Mouse (Mus musculus) lung, embryonic 14.5 days (tissue): ENCODE results near the gene Arih1. TPM values are rescaled to one million over a fixed set of nuclear protein-coding genes. Genes with fewer than 3 reads are reported as not detected.

ENCODE experiments used
- ATAC-seq: fragments of 200-750 bp; cut with Nextera tagmentation; 2 replicates; pipeline ENCODE4 v1.8.0; 2017; ENCODE audit warnings: mild to moderate bottlenecking, moderate TSS enrichment, moderate library complexity; ENCODE audit not compliant: insufficient read depth
- DNase-seq: peaks from one replicate; pipeline ENCODE4 v3.0.0-alpha.2; 2015
- H3K27ac ChIP-seq: fragments of 300-500 bp; sonication (generic); 2 replicates; pipeline ENCODE4 v1.5.1; 2014; ENCODE audit warnings: low read depth, mild to moderate bottlenecking, moderate library complexity
- H3K27me3 ChIP-seq: fragments of 300-500 bp; sonication (generic); 2 replicates; pipeline ENCODE4 v1.6.1; 2014; ENCODE audit warnings: low read length, control low read depth; ENCODE audit not compliant: insufficient read depth
- H3K36me3 ChIP-seq: fragments of 300-500 bp; sonication (generic); 2 replicates; pipeline ENCODE4 v1.6.1; 2014; ENCODE audit warnings: control low read depth; ENCODE audit not compliant: insufficient read depth
- H3K4me1 ChIP-seq: fragments of 300-500 bp; sonication (generic); 2 replicates; pipeline ENCODE4 v1.6.1; 2014; ENCODE audit warnings: antibody characterized with exemption, control low read depth; ENCODE audit not compliant: insufficient read depth
- H3K4me2 ChIP-seq: fragments of 300-500 bp; sonication (generic); 2 replicates; pipeline ENCODE4 v1.6.1; 2014; ENCODE audit warnings: mild to moderate bottlenecking
- H3K4me3 ChIP-seq: fragments of 300-500 bp; sonication (generic); 2 replicates; pipeline ENCODE4 v1.5.1; 2014; ENCODE audit warnings: low read depth, low read length
- H3K9ac ChIP-seq: fragments of 300-500 bp; sonication (generic); 2 replicates; pipeline ENCODE4 v1.6.1; 2014
- H3K9me3 ChIP-seq: fragments of 300-500 bp; sonication (generic); 2 replicates; pipeline ENCODE4 v1.6.1; 2016; ENCODE audit warnings: low read depth, low read length, control low read depth
- CTCF ChIP-seq: IDR thresholded peaks from 2 replicates; pipeline ENCODE4 v1.5.1; 2016; ENCODE audit warnings: antibody characterized with exemption, low read depth
- WGBS: fragments of 180-500 bp; shearing (Covaris S2); extraction: QIAGEN DNeasy Blood & Tissue Kit; methylation state at CpG from one replicate; pipeline ENCODE4 v1.1.7; 2014; 5-methylcytosine and 5-hydroxymethylcytosine counted together
- polyA plus RNA-seq: library from polyadenylated mRNA; unstranded; fragments of >200 nt; fragmentation: Nextera tagmentation; extraction: Ambion mirVana; gene quantifications from 2 replicates; pipeline ENCODE4 v1.2.1, GENCODE M21; 2014

The Arih1 gene
- polyA plus RNA-seq, 1 experiment from 2014 or later, result 20.2 TPM

DNA sequence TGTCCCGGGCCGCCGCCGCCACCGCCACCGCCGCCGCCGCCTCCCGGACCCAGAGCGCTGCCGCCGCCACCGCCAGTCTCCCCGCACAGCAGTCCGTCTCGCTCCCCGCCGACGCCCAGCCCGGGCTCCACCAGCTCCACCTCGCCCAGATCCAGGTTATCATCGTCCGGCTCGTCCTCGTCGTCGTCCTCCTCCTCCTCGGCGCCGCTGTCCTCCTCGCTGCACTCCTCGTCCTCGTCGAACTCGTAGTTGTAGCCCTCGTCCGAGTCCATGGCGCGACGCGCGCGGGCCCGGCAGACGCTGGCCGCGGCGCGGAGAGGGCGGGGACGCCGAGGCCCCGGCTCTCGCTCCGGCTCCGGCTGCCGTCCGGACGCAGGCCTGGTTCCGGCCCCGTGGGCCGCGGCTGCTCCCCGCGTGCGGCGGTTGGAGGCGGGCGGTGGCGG, 321 bp downstream of the Arih1 start:
- peak overlapping the region; percentile 99 for H3K27ac ChIP-seq
- H3K4me3 ChIP-seq, result peak overlapping the region; percentile 99
- no peaks in the 10 kb centered on the region for H3K9me3 ChIP-seq
- under 1% methylated on average over 58 of the region's 71 CpGs for WGBS
- peak overlapping the region; percentile 98 for H3K9ac ChIP-seq
- ATAC-seq, result peak; percentile 68
- 0 out of 2 replicates have a peak, but pooled peaks cover 5% of the 10 kb centered on the region for H3K36me3 ChIP-seq
- H3K27me3 ChIP-seq, result no peaks in the 10 kb centered on the region
- no peak for TF ChIP-seq CTCF
- peak overlapping the region; percentile 93 for H3K4me2 ChIP-seq
- 0 out of 2 replicates have a peak, but pooled peaks cover 4% of the 10 kb centered on the region for H3K4me1 ChIP-seq
- DNase-seq, result no peak

DNA sequence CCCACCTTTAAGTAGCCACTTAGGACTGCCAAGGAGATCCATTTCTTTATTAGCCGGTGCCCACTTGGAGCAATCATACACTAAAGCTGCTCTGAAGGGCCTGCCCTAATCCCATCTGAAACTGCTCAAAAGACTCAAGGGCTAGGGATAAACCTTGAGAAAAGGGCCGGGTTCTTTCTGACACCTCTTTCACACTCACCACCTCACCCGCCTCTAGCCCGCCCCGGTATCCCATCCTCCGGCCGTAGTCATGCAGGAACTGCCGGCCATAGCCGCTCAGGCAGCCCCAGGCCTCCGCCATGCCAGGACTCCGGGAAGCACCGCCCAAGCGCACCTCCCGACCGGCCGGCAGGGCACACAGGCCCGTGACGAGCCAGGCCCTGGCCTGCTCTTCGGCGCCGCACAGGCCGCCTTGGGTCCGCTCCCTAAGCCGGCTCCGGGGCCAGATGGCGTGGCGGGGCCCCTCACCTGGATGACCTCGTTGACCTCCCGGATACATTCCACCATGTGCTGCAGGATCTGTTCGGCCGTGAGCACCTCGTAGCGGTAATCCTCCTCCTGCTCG, 825 bp downstream of the Arih1 start:
- 0 out of 2 replicates have a peak, but pooled peaks cover 4% of the 10 kb centered on the region for H3K4me1 ChIP-seq
- H3K36me3 ChIP-seq, result 0 out of 2 replicates have a peak, but pooled peaks cover 7% of the 10 kb centered on the region
- no peaks in the 10 kb centered on the region for H3K27me3 ChIP-seq
- DNase-seq (peak; percentile 69), ATAC-seq (peak; percentile 57)
- peak overlapping the region; percentile 99 for H3K4me3 ChIP-seq
- TF ChIP-seq CTCF, result no peak
- peak overlapping the region; percentile 93 for H3K4me2 ChIP-seq
- WGBS, result 0% methylated on average over 29 of the region's 34 CpGs
- H3K9me3 ChIP-seq, result no peaks in the 10 kb centered on the region
- peak overlapping the region; percentile 98 for H3K9ac ChIP-seq
- H3K27ac ChIP-seq, result peak overlapping the region; percentile 99

- DNase-seq (no peak), ATAC-seq (no peak)
- Histone ChIP-seq H3K9me3 (no peaks in the 10 kb centered on the region), H3K9ac (peak overlapping the region; percentile 98), H3K4me3 (peak overlapping the region; percentile 99), H3K4me2 (peak overlapping the region; percentile 93), H3K36me3 (peaks cover 7% of the 10 kb centered on the region; the same call in 1 of the 2 replicates), H3K27ac (no peak overlapping the region), H3K27me3 (no peaks in the 10 kb centered on the region), H3K4me1 (0 out of 2 replicates have a peak, but pooled peaks cover 4% of the 10 kb centered on the region)
- no peak for TF ChIP-seq CTCF
- WGBS, result 10% methylated on average over 7 of the region's 7 CpGs
These were observed 1.7 kb downstream of the Arih1 start for GRCm38 (mm10) chr9:59484760-59485159.

DNA sequence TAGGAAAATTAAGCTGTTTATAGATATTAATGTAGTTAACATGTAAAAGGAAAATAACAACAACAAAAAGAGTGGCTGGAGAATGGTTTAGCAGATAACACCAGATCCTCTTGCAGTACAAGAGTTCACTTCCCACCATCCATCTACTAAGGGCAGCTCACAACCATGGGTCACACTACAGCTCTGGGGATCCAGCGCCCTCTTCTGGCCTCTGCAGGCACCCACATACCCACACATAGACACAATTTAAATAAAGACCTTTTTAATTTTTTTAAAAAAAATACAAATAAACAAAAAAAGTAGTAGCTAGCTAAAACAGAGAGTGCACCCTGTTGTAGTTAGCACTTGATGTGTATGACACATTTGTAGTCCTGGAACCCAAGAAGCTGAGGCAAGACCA, 4.0 kb downstream of the Arih1 start:
- DNase-seq, result peak; percentile 49
- WGBS, result 18% methylated on average over 1 of the region's 1 CpGs
- Histone ChIP-seq H3K27ac (no peak overlapping the region), H3K4me1 (0 out of 2 replicates have a peak, but pooled peaks cover 4% of the 10 kb centered on the region), H3K9me3 (no peaks in the 10 kb centered on the region), H3K9ac (no peak overlapping the region), H3K27me3 (no peaks in the 10 kb centered on the region), H3K4me2 (peak overlapping the region; percentile 2; the same call in 1 of the 2 replicates), H3K36me3 (peaks cover 7% of the 10 kb centered on the region; the same call in 1 of the 2 replicates), H3K4me3 (no peak overlapping the region)
- TF ChIP-seq CTCF, result peak; percentile 46
- no peak for ATAC-seq

DNA sequence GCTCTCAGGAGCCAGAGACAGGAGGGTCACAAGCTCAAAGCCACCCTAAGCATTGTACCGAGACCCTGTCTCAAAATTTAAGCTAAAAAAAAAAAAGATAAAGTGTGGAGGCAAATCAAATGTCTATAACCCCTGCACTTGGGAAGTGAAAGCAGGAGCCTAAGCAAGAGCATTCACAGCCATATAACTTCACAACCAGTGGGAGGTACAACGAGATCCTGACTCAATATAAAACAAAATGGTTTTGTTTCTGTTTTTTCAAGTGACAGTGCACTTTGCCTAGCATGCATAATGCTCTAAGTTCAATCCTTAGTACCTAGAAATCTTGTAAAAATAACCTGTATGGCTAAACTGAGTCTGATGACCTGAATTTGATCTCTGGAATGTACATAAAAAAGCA, 9.8 kb downstream of the Arih1 start:
- H3K4me3 ChIP-seq, result no peak overlapping the region
- no peak overlapping the region for H3K4me2 ChIP-seq
- no peaks in the 10 kb centered on the region for H3K27me3 ChIP-seq
- no peak for ATAC-seq
- no peak for DNase-seq
- TF ChIP-seq CTCF, result no peak
- H3K9me3 ChIP-seq, result no peaks in the 10 kb centered on the region
- no peak overlapping the region for H3K9ac ChIP-seq
- no peaks in the 10 kb centered on the region for H3K4me1 ChIP-seq
- H3K36me3 ChIP-seq, result peaks cover 10% of the 10 kb centered on the region; the same call in 1 of the 2 replicates
- 88% methylated on average over 2 of the region's 2 CpGs for WGBS
- H3K27ac ChIP-seq, result no peak overlapping the region

DNA sequence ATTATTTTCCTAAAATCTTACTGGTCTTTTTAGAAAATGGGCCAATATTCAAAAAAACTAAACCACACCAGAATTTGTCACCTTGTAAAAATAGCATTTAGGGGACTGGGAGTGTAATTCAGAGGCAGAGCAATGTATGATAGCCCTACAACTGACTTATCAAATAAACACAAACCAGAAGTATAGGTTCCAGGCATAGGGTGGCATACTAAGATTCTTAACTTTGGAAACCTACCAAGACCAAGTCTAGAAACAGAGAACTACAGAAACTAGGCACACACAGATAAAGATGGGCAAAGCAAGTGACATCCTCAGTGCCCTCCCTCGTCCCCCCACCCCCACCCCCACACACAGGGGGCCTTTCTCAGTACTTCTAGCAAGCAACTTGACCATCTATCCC, 11.6 kb downstream of the Arih1 start:
- Histone ChIP-seq H3K4me1 (no peaks in the 10 kb centered on the region), H3K4me3 (no peak overlapping the region), H3K36me3 (peaks cover 12% of the 10 kb centered on the region), H3K9me3 (no peaks in the 10 kb centered on the region), H3K27ac (no peak overlapping the region), H3K27me3 (no peaks in the 10 kb centered on the region), H3K9ac (no peak overlapping the region), H3K4me2 (no peak overlapping the region)
- ATAC-seq (no peak), DNase-seq (no peak)
- 90% methylated on average over 1 of the region's 1 CpGs for WGBS
- no peak for TF ChIP-seq CTCF

- Histone ChIP-seq H3K27me3 (no peaks in the 10 kb centered on the region), H3K4me3 (no peak overlapping the region), H3K4me1 (no peaks in the 10 kb centered on the region), H3K27ac (no peak overlapping the region), H3K9me3 (no peaks in the 10 kb centered on the region), H3K4me2 (no peak overlapping the region), H3K9ac (no peak overlapping the region), H3K36me3 (peaks cover 12% of the 10 kb centered on the region)
- no peak for DNase-seq
- no peak for ATAC-seq
- TF ChIP-seq CTCF, result no peak
- WGBS, result 87% methylated on average over 2 of the region's 2 CpGs
These were observed 13.2 kb downstream of the Arih1 start for GRCm38 (mm10) chr9:59473171-59473570.
